ENCODE assay signal across 9 mouse cellular contexts in the genomic region with DNA sequence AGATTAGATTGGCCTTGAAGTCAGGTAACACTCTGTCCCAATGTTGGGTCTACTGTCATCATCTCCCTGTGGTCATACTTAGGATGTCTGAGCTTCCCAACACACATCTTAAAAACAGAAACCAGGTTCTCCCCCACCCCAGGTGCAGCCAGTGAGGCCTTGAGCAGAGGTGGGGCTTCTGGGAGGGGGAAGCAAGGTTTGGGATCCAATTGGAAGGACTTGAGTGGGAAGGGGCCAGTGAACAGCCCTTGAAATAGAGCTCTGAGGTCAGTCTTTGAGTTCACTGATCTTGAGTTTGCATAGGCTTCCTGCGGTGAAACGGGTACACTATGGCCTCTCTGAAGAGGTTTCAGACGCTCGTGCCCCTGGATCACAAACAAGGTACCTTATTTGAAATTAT. TPM values are rescaled to one million over a fixed set of nuclear protein-coding genes. Genes with fewer than 3 reads are reported as not detected.
DNase-seq lines count a peak whose midpoint lies in the region; ATAC-seq and TF ChIP-seq lines count a peak whose summit lies in the region.
"Had no signal": no experiment of that assay in that cellular context is flagged by ENCODE, and none has a peak within 500 bp of the region (broad histone marks: within the 10 kb centered on the region; RNA-seq: fewer than 3 reads in every experiment).

Gm20509 (plus strand) TSS at position 290 of the 400 bp plus-strand sequence.

- no peak for TF ChIP-seq CTCF in lung, embryonic 14.5 days (IDR thresholded peaks at IDR 0.05; ENCODE audit: low read depth)

- H3K4me1 ChIP-seq in lung, embryonic 14.5 days (ENCODE audit: insufficient read depth) = peaks cover 8% of the 10 kb centered on the region; the same call in 1 of the 2 replicates
- peaks cover 10% of the 10 kb centered on the region; the same call in 1 of the 2 replicates for H3K4me1 ChIP-seq in forebrain, embryonic 12.5 days
- H3K4me1 ChIP-seq in limb, embryonic 10.5 days = peaks cover 12% of the 10 kb centered on the region
- H3K4me1 ChIP-seq in neural tube, embryonic 14.5 days (ENCODE audit: control insufficient read depth, insufficient read depth, low read length) = no peaks in the 10 kb centered on the region

- peaks cover 17% of the 10 kb centered on the region; the same call in 1 of the 2 replicates for H3K27me3 ChIP-seq in lung, embryonic 14.5 days (ENCODE audit: insufficient read depth, low read length)
- peaks cover 54% of the 10 kb centered on the region for H3K27me3 ChIP-seq in forebrain, embryonic 12.5 days
- peaks cover 61% of the 10 kb centered on the region for H3K27me3 ChIP-seq in limb, embryonic 10.5 days (ENCODE audit: low read depth, poor library complexity, severe bottlenecking)
- peaks cover 11% of the 10 kb centered on the region; the same call in 1 of the 2 replicates for H3K27me3 ChIP-seq in neural tube, embryonic 14.5 days (ENCODE audit: control insufficient read depth, insufficient read depth, low read length)

- peak within 1 kb of the TSS; percentile 85 for H3K4me2 ChIP-seq in lung, embryonic 14.5 days
- H3K4me2 ChIP-seq in forebrain, embryonic 12.5 days = peak within 1 kb of the TSS; percentile 84
- H3K4me2 ChIP-seq in neural tube, embryonic 14.5 days (ENCODE audit: low read depth, low read length) = peak within 1 kb of the TSS; percentile 70

- H3K27ac ChIP-seq in lung, embryonic 14.5 days (ENCODE audit: low read depth) = no peak within 1 kb of the TSS
- H3K27ac ChIP-seq in forebrain, embryonic 12.5 days = no peak within 1 kb of the TSS
- H3K27ac ChIP-seq in limb, embryonic 10.5 days = peak within 1 kb of the TSS; percentile 85
- H3K27ac ChIP-seq in neural tube, embryonic 14.5 days (ENCODE audit: low read depth, low read length) = no peak within 1 kb of the TSS

- H3K36me3 ChIP-seq in lung, embryonic 14.5 days (ENCODE audit: insufficient read depth) = no peaks in the 10 kb centered on the region
- no peaks in the 10 kb centered on the region for H3K36me3 ChIP-seq in forebrain, embryonic 12.5 days (replicated peaks)
- H3K36me3 ChIP-seq in limb, embryonic 10.5 days = no peaks in the 10 kb centered on the region
- H3K36me3 ChIP-seq in neural tube, embryonic 14.5 days (ENCODE audit: control insufficient read depth, insufficient read depth, low read length) = no peaks in the 10 kb centered on the region

- no peaks in the 10 kb centered on the region for H3K9me3 ChIP-seq in lung, embryonic 14.5 days (ENCODE audit: low read depth, low read length)
- no peaks in the 10 kb centered on the region for H3K9me3 ChIP-seq in forebrain, embryonic 12.5 days
- no peaks in the 10 kb centered on the region for H3K9me3 ChIP-seq in limb, embryonic 10.5 days (replicated peaks)
- H3K9me3 ChIP-seq in neural tube, embryonic 14.5 days (ENCODE audit: control insufficient read depth, low read length) = no peaks in the 10 kb centered on the region

- H3K9ac ChIP-seq in lung, embryonic 14.5 days = peak within 1 kb of the TSS; percentile 43
- peak within 1 kb of the TSS; percentile 56; the same call in 1 of the 2 replicates for H3K9ac ChIP-seq in forebrain, embryonic 12.5 days
- H3K9ac ChIP-seq in neural tube, embryonic 14.5 days (replicated peaks; ENCODE audit: low read depth, low read length) = peak within 1 kb of the TSS; percentile 49

- WGBS in lung, embryonic 14.5 days = 84% methylated on average over 4 of the region's 4 CpGs
- 91% methylated on average over 4 of the region's 4 CpGs for WGBS in forebrain, embryonic 12.5 days
- WGBS in limb, embryonic 10.5 days = 89% methylated on average over 4 of the region's 4 CpGs
- 90% methylated on average over 4 of the region's 4 CpGs for WGBS in neural tube, embryonic 14.5 days

- peak within 1 kb of the TSS; percentile 39 for H3K4me3 ChIP-seq in lung, embryonic 14.5 days (ENCODE audit: low read depth, low read length)
- H3K4me3 ChIP-seq in forebrain, embryonic 12.5 days (replicated peaks) = peak within 1 kb of the TSS; percentile 46
- peak within 1 kb of the TSS; percentile 56 for H3K4me3 ChIP-seq in limb, embryonic 10.5 days
- H3K4me3 ChIP-seq in neural tube, embryonic 14.5 days (ENCODE audit: low read depth, low read length) = peak within 1 kb of the TSS; percentile 36

- DNase-seq in lung, embryonic 14.5 days = no peak
- no peak for DNase-seq in lung, postnatal 25 days (ENCODE audit: low spot score)
- DNase-seq in limb, embryonic 10.5 days (ENCODE audit: low spot score) = no peak
- no peak for DNase-seq in ovary, postnatal 36 days (ENCODE audit: low spot score)
- no peak for DNase-seq in embryo, embryonic 9.5 days (ENCODE audit: extremely low spot score)
- no peak for DNase-seq in layer of hippocampus, adult 11-12 months (ENCODE audit: low spot score)
- DNase-seq: right cerebral cortex, postnatal 14 days had no signal

- no peak for ATAC-seq in lung, embryonic 14.5 days (ENCODE audit: insufficient read depth)
- no peak for ATAC-seq in forebrain, embryonic 12.5 days (ENCODE audit: low FRiP score)
- ATAC-seq in neural tube, embryonic 14.5 days (ENCODE audit: low read depth) = no peak

RNA-seq across cellular contexts. Expression of gene Gm20509, which starts in this region (rescaled TPM):
- polyA plus RNA-seq in lung, embryonic 14.5 days (2014; fragmentation: Nextera tagmentation; extraction: Ambion mirVana) = not detected in 2 replicates
- polyA plus RNA-seq in forebrain, embryonic 12.5 days (2016; fragmentation: Nextera tagmentation; extraction: Ambion mirVana) = not detected in 2 replicates
- polyA plus RNA-seq in limb, embryonic 10.5 days (2016; fragmentation: Nextera tagmentation; extraction: Ambion mirVana) = not detected in 2 replicates
- not detected in 2 replicates for polyA plus RNA-seq in neural tube, embryonic 14.5 days (2014; fragmentation: Nextera tagmentation; extraction: Ambion mirVana)
